Mouse (Mus musculus) frontal cortex, adult 2 months (tissue): ENCODE measurements around the gene Far1. TPM values are rescaled to one million over a fixed set of nuclear protein-coding genes. Genes with fewer than 3 reads are reported as not detected.

Experiments used
- DNase-seq, 2 experiments: peaks; one replicate each; pipeline ENCODE4 v3.0.0; 2022; ENCODE audit warnings: low spot score in 1 of 2; ENCODE audit errors: extremely low spot score in 1 of 2
- polyA plus RNA-seq: library from polyadenylated mRNA; depleted of rRNA; stranded (reverse); fragments of >200 nt; gene quantifications from 2 replicates; pipeline ENCODE4 v1.2.3, GENCODE M21; 2012; rRNA removed

Far1 gene
- polyA plus RNA-seq, result 83.6 and 84.1 TPM in 2 replicates

GRCm38 (mm10) chr7:113513286-113513962 is at the start of gene Far1:
Gene Far1 (plus strand): TSS chr7:113513834.
- peak; percentile 97 to 99 for DNase-seq

GRCm38 (mm10) chr7:113468345-113468744 is 45.3 kb upstream of the Far1 start:
- DNase-seq, result no peak

GRCm38 (mm10) chr7:113470671-113471070 is 43.0 kb upstream of the Far1 start:
- no peak for DNase-seq

- no peak for DNase-seq
Measured at GRCm38 (mm10) chr7:113471653-113472052, 42.0 kb upstream of the Far1 start.

GRCm38 (mm10) chr7:113495792-113496191 is 17.8 kb upstream of the Far1 start:
- DNase-seq, result no peak

DNA sequence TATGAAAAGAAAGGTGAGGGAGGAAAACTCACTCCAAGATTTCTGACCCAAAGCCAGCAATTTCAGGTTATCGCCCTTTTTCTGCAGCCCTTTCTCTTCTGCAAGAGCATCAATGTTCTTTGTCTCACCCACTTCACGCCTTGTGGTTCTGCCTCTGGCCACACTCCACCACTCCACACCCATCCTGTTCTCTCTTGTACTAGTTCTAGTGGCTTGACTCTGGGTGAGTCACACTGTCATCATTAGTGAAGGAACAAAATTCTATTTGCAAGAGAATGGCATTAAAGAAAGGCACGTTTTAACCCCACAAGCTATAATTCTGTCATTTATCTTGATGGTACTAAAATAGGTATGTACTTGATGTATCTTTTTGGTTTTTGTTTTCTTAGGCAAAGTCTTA is 15.2 kb upstream of the Far1 start:
- no peak for DNase-seq

GRCm38 (mm10) chr7:113499821-113500220 is 13.8 kb upstream of the Far1 start:
- no peak for DNase-seq

- no peak for DNase-seq
Measured at GRCm38 (mm10) chr7:113502453-113502852, 11.2 kb upstream of the Far1 start.

- no peak for DNase-seq
Measured at GRCm38 (mm10) chr7:113505047-113505446, 8.6 kb upstream of the Far1 start.

- no peak for DNase-seq
Measured at GRCm38 (mm10) chr7:113505516-113506045, 8.1 kb upstream of the Far1 start.

GRCm38 (mm10) chr7:113507846-113508245 is 5.8 kb upstream of the Far1 start:
- DNase-seq, result no peak

GRCm38 (mm10) chr7:113511396-113511795 is 2.2 kb upstream of the Far1 start:
- DNase-seq, result no peak

GRCm38 (mm10) chr7:113512527-113513285 is 928 bp upstream of the Far1 start:
- DNase-seq, result no peak

GRCm38 (mm10) chr7:113513963-113514649 is 472 bp downstream of the Far1 start:
- DNase-seq, result peak; percentile 4 to 20

DNA sequence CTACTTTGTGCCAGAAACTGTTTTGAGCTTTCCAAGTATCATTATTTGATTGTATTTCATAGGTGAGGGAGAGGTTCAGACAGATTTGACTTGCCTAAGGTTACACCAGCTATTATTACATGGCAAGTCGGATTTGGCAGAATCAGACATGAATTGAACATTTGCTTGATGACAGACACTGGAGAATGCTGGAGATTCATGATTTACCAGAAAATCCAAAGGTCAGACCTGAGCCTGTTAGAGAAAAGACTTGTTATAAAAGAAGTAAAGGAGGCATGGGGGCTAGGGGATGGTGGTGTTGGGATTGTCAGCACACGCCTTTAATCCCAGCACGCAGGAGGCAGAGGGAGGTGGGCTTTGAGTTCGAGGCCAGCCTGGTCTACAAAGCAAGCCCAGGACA is 2.2 kb downstream of the Far1 start:
- no peak for DNase-seq

GRCm38 (mm10) chr7:113518419-113518818 is 4.8 kb downstream of the Far1 start:
- no peak for DNase-seq

- DNase-seq, result no peak
Measured at GRCm38 (mm10) chr7:113518961-113519360, 5.3 kb downstream of the Far1 start.

DNA sequence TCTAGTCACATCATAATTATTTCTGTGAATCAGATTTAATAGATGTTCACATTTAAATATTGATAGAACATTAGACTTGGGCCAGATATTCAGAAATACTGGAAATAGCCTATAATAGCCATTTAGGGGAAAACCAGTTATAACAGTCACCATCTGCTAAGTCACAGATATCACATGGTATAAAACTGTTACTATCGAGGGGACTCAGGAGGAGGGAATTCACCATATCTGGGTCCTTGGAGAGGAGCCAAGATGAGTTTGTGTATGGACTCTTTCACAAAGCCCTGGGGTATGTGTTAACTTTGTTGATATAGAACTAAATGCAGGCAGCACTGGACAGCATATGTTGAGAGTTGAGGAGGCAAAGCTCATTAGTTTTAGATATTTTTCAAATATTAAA is 29.5 kb downstream of the Far1 start:
- DNase-seq, result no peak

- DNase-seq, result no peak
Measured at GRCm38 (mm10) chr7:113551742-113552463, 38.3 kb downstream of the Far1 start.

- no peak for DNase-seq
Measured at GRCm38 (mm10) chr7:113552508-113552907, 38.9 kb downstream of the Far1 start.

- DNase-seq, result peak in 1 of 2 experiments; percentile 15
Measured at GRCm38 (mm10) chr7:113556138-113556537, 42.5 kb downstream of the Far1 start.
